Mouse (Mus musculus): ENCODE data around the gene Mettl5. TPM values are rescaled to one million over a fixed set of nuclear protein-coding genes. Genes with fewer than 3 reads are reported as not detected.
A peak's percentile ranks its signal among the peaks of the same experiment; 100 is the strongest.

Gene Mettl5
- polyA plus RNA-seq, 1 experiment from 2014 or later, result 24.6 TPM

DNA sequence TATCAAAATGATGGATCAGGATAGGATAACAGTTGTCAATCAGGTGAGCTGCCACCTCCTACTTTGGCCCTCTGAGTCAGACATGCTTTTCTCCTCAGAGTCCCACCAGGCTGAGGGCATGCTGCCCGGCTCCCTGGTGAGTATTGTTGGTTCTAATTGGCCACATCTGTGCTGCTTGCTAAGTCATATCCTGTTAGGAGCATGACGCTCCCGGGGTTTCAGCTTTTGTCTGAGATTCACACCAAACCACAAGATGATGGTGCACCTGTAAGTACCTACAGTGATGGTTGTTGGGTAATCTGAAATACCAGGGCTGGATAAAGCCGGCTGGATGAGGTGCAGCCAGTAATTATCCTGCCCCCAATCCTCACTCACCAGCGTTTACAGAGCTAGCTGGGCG, 45.2 kb downstream of the Mettl5 start:
- no peaks in the 10 kb centered on the region for H3K4me1 ChIP-seq (replicated peaks; ENCODE audit: control insufficient read depth, insufficient read depth, low read length)
- no peak overlapping the region for H3K4me3 ChIP-seq (ENCODE audit: low read depth, low read length)
- no peak for ATAC-seq
- TF ChIP-seq CTCF (IDR thresholded peaks at IDR 0.05; ENCODE audit: low read depth), result no peak
- no peaks in the 10 kb centered on the region; the same call in 1 of the 2 replicates for H3K36me3 ChIP-seq (ENCODE audit: control insufficient read depth, insufficient read depth)
- WGBS, result 34% methylated on average over 6 of the region's 6 CpGs
- H3K27ac ChIP-seq (ENCODE audit: low read depth, low read length), result no peak overlapping the region
- no peaks in the 10 kb centered on the region for H3K27me3 ChIP-seq (replicated peaks; ENCODE audit: control insufficient read depth, insufficient read depth, low read length)
- H3K9ac ChIP-seq (ENCODE audit: low read depth, low read length), result no peak overlapping the region
- no peaks in the 10 kb centered on the region for H3K9me3 ChIP-seq (ENCODE audit: control insufficient read depth)
- no peak overlapping the region for H3K4me2 ChIP-seq (replicated peaks; ENCODE audit: low read depth)

DNA sequence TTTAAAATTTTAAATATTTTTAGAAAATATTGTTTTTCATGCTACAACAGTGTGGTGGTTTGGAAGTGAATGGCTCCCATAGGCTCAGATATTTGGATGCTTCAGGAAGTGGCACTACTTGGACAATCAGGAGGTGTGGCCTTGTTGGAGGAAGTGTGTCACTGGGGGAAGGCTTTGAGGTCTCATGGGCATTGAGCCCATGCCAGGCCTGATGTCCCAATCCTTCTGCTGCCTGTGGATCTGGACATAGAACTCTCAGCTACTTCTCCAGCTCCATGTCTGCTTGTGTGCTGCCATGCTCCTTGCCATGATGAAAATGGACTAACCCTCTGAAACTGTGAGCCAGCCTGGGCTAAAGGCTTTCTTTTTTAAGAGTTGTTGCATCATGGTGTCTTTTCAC, 46.7 kb downstream of the Mettl5 start:
- no peaks in the 10 kb centered on the region for H3K27me3 ChIP-seq (replicated peaks; ENCODE audit: control insufficient read depth, insufficient read depth, low read length)
- no peak for ATAC-seq

DNA sequence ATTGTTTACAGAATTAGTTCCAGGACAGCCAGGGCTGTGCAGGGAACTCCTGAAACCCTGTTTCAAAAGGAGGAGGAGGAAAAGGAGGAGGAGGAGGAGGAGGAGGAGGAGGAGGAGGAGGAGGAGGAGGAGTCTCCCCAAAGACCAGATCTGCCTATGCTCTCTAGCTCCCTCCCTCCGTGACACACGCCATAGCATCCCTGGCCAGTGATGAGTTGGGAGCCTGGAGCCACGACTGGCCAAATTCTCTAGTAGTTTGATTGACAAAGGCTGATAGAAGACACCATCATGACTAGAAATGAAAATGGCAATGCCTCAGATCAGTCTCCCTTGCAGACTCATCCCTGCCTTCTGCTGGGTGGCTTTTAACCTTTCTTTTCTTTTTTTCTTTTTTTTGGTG, 47.4 kb downstream of the Mettl5 start:
- H3K9me3 ChIP-seq (ENCODE audit: control insufficient read depth), result no peaks in the 10 kb centered on the region
- H3K27me3 ChIP-seq (replicated peaks; ENCODE audit: control insufficient read depth, insufficient read depth, low read length), result no peaks in the 10 kb centered on the region
- no peaks in the 10 kb centered on the region for H3K4me1 ChIP-seq (replicated peaks; ENCODE audit: control insufficient read depth, insufficient read depth, low read length)
- peak; percentile 39 for TF ChIP-seq CTCF (IDR thresholded peaks at IDR 0.05; ENCODE audit: low read depth)
- peaks cover 3% of the 10 kb centered on the region; the same call in 1 of the 2 replicates for H3K36me3 ChIP-seq (ENCODE audit: control insufficient read depth, insufficient read depth)
- WGBS, result 39% methylated on average over 3 of the region's 3 CpGs
- no peak overlapping the region for H3K9ac ChIP-seq (ENCODE audit: low read depth, low read length)
- H3K4me3 ChIP-seq (ENCODE audit: low read depth, low read length), result no peak overlapping the region
- no peak overlapping the region for H3K4me2 ChIP-seq (replicated peaks; ENCODE audit: low read depth)
- H3K27ac ChIP-seq (ENCODE audit: low read depth, low read length), result no peak overlapping the region
- no peak; the same call in 1 of the 2 replicates for ATAC-seq

More for the DNA sequence above, 46.7 kb downstream of the Mettl5 start:
- H3K4me1 ChIP-seq (replicated peaks; ENCODE audit: control insufficient read depth, insufficient read depth, low read length), result no peaks in the 10 kb centered on the region
- no peak overlapping the region for H3K9ac ChIP-seq (ENCODE audit: low read depth, low read length)
- no peak overlapping the region for H3K4me2 ChIP-seq (replicated peaks; ENCODE audit: low read depth)
- H3K9me3 ChIP-seq (ENCODE audit: control insufficient read depth), result no peaks in the 10 kb centered on the region
- H3K27ac ChIP-seq (ENCODE audit: low read depth, low read length), result no peak overlapping the region
- peaks cover 3% of the 10 kb centered on the region; the same call in 1 of the 2 replicates for H3K36me3 ChIP-seq (ENCODE audit: control insufficient read depth, insufficient read depth)
- H3K4me3 ChIP-seq (ENCODE audit: low read depth, low read length), result no peak overlapping the region
- no peak for TF ChIP-seq CTCF (IDR thresholded peaks at IDR 0.05; ENCODE audit: low read depth)

DNA sequence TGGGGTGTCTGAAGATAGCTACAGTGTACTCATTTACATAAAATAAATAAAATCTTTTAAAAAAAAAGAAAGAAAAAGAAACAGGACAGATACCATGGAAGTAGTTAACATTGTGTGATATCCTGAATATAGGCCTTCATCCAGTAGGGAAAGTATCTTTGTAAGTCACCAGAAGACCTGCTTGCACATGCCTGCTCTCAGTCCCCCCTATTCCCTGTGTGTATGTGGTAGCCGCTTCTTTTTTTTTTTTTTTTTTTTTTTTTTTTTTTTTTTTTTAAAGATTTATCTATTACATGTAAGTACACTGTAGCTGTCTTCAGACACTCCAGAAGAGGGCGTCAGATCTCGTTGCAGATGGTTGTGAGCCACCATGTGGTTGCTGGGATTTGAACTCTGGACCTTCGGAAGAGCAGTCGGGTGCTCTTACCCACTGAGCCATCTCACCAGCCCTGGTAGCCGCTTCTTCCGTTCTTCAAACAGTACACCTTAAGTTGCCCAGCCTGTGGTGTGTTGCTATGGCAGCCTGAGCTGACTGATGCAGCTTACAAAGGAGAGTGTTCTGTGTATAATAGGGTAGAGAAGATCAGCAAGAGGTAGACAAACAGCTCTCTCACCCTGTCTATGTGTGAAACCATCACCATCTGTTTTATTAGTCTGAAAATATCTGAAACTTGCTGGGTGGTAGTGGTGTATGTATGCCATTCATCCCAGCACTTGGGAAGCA, 48.0 kb downstream of the Mettl5 start:
- TF ChIP-seq CTCF (IDR thresholded peaks at IDR 0.05; ENCODE audit: low read depth), result no peak
- H3K9me3 ChIP-seq (ENCODE audit: control insufficient read depth), result no peaks in the 10 kb centered on the region
- no peak for ATAC-seq
- peaks cover 3% of the 10 kb centered on the region; the same call in 1 of the 2 replicates for H3K36me3 ChIP-seq (ENCODE audit: control insufficient read depth, insufficient read depth)
- no peaks in the 10 kb centered on the region for H3K4me1 ChIP-seq (replicated peaks; ENCODE audit: control insufficient read depth, insufficient read depth, low read length)
- no peak overlapping the region for H3K4me3 ChIP-seq (ENCODE audit: low read depth, low read length)
- no peak overlapping the region for H3K4me2 ChIP-seq (replicated peaks; ENCODE audit: low read depth)
- H3K9ac ChIP-seq (ENCODE audit: low read depth, low read length), result no peak overlapping the region
- WGBS, result 74% methylated on average over 7 of the region's 7 CpGs
- H3K27me3 ChIP-seq (replicated peaks; ENCODE audit: control insufficient read depth, insufficient read depth, low read length), result no peaks in the 10 kb centered on the region
- H3K27ac ChIP-seq (ENCODE audit: low read depth, low read length), result no peak overlapping the region

DNA sequence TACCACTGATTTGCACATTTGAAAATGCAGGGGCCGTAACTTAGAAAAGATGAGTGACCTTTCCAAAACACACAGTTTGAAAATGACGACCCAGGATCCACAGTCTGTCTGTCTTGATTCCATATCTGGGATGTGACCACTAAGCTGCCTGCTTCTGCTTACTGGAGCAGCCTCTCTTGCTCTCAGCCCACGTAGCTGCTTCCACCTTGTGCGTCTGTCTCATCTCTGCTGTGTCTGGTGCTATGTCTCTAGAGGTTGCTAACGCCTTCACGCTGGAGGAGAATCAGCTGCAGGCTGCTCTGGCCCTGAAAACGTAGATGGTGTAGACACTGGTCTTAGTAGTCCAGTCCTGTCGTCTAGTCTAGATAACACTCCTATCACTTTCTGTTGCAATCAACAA, 55.3 kb downstream of the Mettl5 start:
- peaks cover 10% of the 10 kb centered on the region; the same call in 1 of the 2 replicates for H3K36me3 ChIP-seq (ENCODE audit: control insufficient read depth, insufficient read depth)
- H3K4me1 ChIP-seq (replicated peaks; ENCODE audit: control insufficient read depth, insufficient read depth, low read length), result no peaks in the 10 kb centered on the region
- H3K27ac ChIP-seq (ENCODE audit: low read depth, low read length), result no peak overlapping the region
- no peak overlapping the region for H3K4me2 ChIP-seq (replicated peaks; ENCODE audit: low read depth)
- TF ChIP-seq CTCF (IDR thresholded peaks at IDR 0.05; ENCODE audit: low read depth), result no peak
- 77% methylated on average over 8 of the region's 8 CpGs for WGBS
- H3K9ac ChIP-seq (ENCODE audit: low read depth, low read length), result no peak overlapping the region
- H3K27me3 ChIP-seq (replicated peaks; ENCODE audit: control insufficient read depth, insufficient read depth, low read length), result no peaks in the 10 kb centered on the region
- H3K9me3 ChIP-seq (ENCODE audit: control insufficient read depth), result no peaks in the 10 kb centered on the region
- ATAC-seq, result no peak
- no peak overlapping the region for H3K4me3 ChIP-seq (ENCODE audit: low read depth, low read length)

DNA sequence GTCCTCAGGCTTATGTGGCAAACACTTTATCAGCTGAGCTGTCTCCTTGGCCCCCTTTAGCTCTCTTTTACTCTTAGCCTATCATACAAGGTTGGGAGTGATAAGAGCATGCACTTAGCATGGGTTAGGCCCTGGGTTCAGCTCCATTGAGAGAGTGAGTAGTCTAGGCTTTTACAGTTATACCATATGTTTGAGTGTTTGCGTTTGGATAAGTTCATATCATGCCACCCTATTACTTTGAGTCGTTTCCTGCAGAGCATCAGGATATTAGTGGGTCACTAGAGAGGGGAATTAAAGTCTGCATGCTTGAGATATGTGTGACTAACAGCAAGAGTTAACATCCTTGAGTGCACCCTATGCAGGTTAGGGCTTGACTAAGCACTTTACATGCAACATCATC, 55.7 kb downstream of the Mettl5 start:
- Histone ChIP-seq H3K27me3 (replicated peaks; ENCODE audit: control insufficient read depth, insufficient read depth, low read length) (no peaks in the 10 kb centered on the region), H3K4me3 (ENCODE audit: low read depth, low read length) (no peak overlapping the region), H3K27ac (ENCODE audit: low read depth, low read length) (no peak overlapping the region), H3K36me3 (ENCODE audit: control insufficient read depth, insufficient read depth) (peaks cover 6% of the 10 kb centered on the region; the same call in 1 of the 2 replicates), H3K9me3 (ENCODE audit: control insufficient read depth) (no peaks in the 10 kb centered on the region), H3K4me1 (replicated peaks; ENCODE audit: control insufficient read depth, insufficient read depth, low read length) (no peaks in the 10 kb centered on the region), H3K4me2 (replicated peaks; ENCODE audit: low read depth) (no peak overlapping the region), H3K9ac (ENCODE audit: low read depth, low read length) (no peak overlapping the region)
- no peak for TF ChIP-seq CTCF (IDR thresholded peaks at IDR 0.05; ENCODE audit: low read depth)
- 67% methylated on average over 2 of the region's 2 CpGs for WGBS
- ATAC-seq, result no peak

Data from intestine, postnatal 0 days (tissue).